Mouse (Mus musculus): ENCODE measurements around the gene P2ry2. TPM values are rescaled to one million over a fixed set of nuclear protein-coding genes. Genes with fewer than 3 reads are reported as not detected.

P2ry2 gene
- total RNA-seq (2021) = 10 to 100 TPM; 29.5 to 41.7 TPM
- long read RNA-seq, experiment 1, transcript P2ry2-201 (3 exons, 3,011 nt) = major isoform, 91 of 108 reads
- long read RNA-seq, experiment 1, partial matches to known transcripts = 0 of 108 reads
- long read RNA-seq, experiment 1, other reads (novel, unspliced or antisense) = 13 of 108 reads
- long read RNA-seq, experiment 2, transcript P2ry2-201 (3 exons, 3,011 nt) = major isoform, 80 of 102 reads
- long read RNA-seq, experiment 2, transcript P2ry2-204 (3 exons, 2,372 nt) = minor isoform, 5 of 102 reads
- long read RNA-seq, experiment 2, partial matches to known transcripts = 0 of 102 reads
- long read RNA-seq, experiment 2, other reads (novel, unspliced or antisense) = 13 of 102 reads

DNA sequence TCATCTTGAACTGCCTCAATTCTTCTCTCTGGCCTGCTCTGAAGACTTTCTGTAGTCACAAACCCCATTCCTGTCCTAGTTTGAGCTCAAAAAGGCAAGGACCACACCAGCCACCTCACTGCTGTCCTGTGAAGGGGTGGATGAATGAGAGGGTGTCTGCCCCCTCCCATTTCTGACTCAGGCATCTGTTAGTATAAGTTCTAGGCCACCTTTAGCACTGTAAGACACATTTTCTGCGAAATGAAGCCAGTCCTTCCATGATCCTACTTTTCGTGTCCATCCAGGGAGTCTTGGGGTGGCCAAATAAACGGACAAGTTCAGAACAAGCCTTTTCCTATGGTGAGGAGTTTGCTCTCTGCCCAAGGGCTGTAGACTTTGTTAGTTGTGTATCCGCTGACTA lies at the start of gene P2ry2:
Gene P2ry2, minus strand, starts transcription at position 326 of the 400 bp plus-strand sequence.
- no peak for TF ChIP-seq CTCF (IDR thresholded peaks at IDR 0.05)
- Histone ChIP-seq H3K4me3 (peak within 1 kb of the TSS; percentile 91), H3K27ac (peak within 1 kb of the TSS; percentile 98)
- intact Hi-C loops (cut with DNase I) = no loop called here
- no peak for DNase-seq

GRCm38 (mm10) chr7:101062246-101062645 lies 49.6 kb upstream of the P2ry2 start:
- intact Hi-C loops (cut with DNase I) = loop anchor here (5.0 kb wide), 1 partner anchor 310 kb away; no protein-coding TSS in a partner anchor
- Histone ChIP-seq H3K4me3 (no peak overlapping the region), H3K27ac (peak overlapping the region; percentile 73)
- DNase-seq = peak; percentile 63
- TF ChIP-seq CTCF (IDR thresholded peaks at IDR 0.05) = no peak

DNA sequence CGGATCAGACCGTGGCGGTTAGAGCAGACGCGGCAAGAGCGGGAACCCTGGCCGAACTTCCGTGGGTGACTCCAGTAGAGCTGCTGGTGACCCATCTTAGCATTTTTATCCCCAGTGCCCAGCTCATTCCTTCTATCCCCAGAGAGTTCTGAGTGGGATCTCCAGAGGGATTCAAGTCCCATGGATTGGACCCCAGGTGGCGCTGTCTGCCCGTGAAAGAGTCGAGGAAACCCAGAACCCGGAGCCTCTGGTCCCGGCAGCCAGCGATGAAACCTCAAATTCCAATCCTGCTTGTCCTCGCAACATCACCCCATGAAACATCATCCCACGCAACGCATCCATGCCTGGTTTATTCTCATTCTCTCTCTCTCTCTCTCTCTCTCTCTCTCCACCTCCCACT lies 48.7 kb upstream of the P2ry2 start:
- Histone ChIP-seq H3K27ac (peak overlapping the region; percentile 73), H3K4me3 (peak overlapping the region; percentile 52)
- intact Hi-C loops (cut with DNase I) = loop anchor here (1.0 to 5.0 kb wide), 3 partner anchors 170 to 311 kb away; no protein-coding TSS in a partner anchor
- DNase-seq = peak; percentile 87
- TF ChIP-seq CTCF (IDR thresholded peaks at IDR 0.05) = peak; percentile 92

- intact Hi-C loops (cut with DNase I) = loop anchor here (5.0 kb wide), 1 partner anchor 312 kb away; no protein-coding TSS in a partner anchor
Measured at GRCm38 (mm10) chr7:101060476-101060875, 47.8 kb upstream of the P2ry2 start.

DNA sequence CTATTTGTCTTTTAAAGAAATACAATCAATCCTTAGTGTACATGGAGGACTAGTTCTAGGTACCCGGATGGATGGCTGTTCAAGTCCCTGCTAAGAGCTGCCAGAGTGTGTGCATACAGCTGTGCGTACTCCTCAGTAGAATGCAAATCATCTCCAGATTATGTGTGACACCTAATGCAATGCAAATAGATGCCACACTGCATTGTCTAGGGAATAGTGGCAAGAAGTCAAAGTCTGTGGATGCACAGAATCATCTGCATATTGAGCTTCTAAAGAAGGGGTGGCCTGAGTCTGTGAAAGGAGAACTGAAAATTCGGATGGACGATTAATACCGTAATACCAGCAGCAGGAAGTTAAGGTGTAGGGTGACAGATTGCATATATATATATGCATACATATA lies 46.5 kb upstream of the P2ry2 start:
- H3K4me3 ChIP-seq = no peak overlapping the region
- intact Hi-C loops (cut with DNase I) = no loop called here
- H3K27ac ChIP-seq = no peak overlapping the region
- DNase-seq = no peak
- TF ChIP-seq CTCF (IDR thresholded peaks at IDR 0.05) = no peak

More at GRCm38 (mm10) chr7:101060476-101060875, 47.8 kb upstream of the P2ry2 start:
- H3K4me3 ChIP-seq = no peak overlapping the region
- no peak for TF ChIP-seq CTCF (IDR thresholded peaks at IDR 0.05)
- DNase-seq = no peak
- no peak overlapping the region for H3K27ac ChIP-seq

- intact Hi-C loops (cut with DNase I) = no loop called here
- H3K4me3 ChIP-seq = no peak overlapping the region
- TF ChIP-seq CTCF (IDR thresholded peaks at IDR 0.05) = no peak
- DNase-seq = no peak
- H3K27ac ChIP-seq = no peak overlapping the region
Measured at GRCm38 (mm10) chr7:101057309-101057708, 44.6 kb upstream of the P2ry2 start.

DNA sequence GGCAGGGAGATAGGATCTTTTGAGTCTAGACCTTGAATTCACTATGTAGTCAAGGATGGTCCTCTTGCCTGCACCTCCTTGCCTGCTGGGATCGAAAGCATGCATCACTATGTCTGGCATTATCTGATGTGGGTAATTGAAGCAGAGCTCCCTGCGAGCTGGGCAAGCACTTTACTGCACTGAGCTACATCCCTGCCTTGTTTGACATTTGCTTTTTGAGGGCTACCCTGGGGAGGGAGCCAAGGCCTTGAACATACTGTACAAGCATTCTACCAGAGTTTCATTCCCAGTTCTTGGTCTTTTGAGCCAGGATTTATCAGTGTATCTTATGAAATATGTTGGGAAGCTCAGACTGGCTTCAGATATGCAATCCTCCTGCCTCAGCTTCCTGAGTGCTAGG lies 40.5 kb upstream of the P2ry2 start:
- DNase-seq = no peak
- Histone ChIP-seq H3K27ac (no peak overlapping the region), H3K4me3 (no peak overlapping the region)
- TF ChIP-seq CTCF (IDR thresholded peaks at IDR 0.05) = no peak
- intact Hi-C loops (cut with DNase I) = loop anchor here (5.0 kb wide), 1 partner anchor 146 kb away; no protein-coding TSS in a partner anchor

DNA sequence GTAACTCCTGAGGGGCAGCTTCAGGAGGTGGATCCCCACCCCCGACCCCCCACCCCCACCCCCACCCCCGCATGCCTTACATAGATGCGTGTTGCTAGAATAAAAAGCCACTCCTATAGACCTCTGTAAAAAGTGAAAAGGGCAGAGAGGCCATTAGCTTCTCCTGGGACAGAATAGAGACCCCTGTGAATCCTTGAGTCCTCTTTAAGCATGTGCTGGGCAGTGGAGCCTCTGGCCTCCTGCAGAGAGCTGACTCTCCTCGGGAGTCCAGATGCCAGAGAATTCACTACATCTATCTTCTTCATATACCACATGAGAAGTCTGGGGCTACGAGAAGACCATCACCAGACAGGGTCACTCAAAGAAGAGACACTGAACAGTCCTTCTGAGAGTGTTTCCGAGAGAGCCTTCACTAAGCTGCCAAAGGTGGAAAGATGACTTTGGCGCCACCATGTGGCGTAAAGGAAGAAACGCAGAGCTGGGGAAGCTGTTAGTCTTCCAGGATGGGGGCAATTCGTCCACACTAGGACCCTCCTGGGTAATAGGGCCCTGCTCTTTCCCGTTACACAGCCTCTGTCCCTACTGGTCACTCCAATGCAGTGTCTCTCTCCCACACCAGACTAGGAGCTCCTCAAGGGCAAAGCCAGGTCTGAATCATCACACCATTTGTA lies 39.0 kb upstream of the P2ry2 start:
- intact Hi-C loops (cut with DNase I) = loop anchor here (1.0 to 5.0 kb wide), 3 partner anchors 63 to 144 kb away; no protein-coding TSS in a partner anchor
- TF ChIP-seq CTCF (IDR thresholded peaks at IDR 0.05) = peak; percentile 97
- DNase-seq = peak; percentile 62
- Histone ChIP-seq H3K4me3 (no peak overlapping the region; the same call in 1 of the 2 replicates), H3K27ac (peak overlapping the region; percentile 78)

- Histone ChIP-seq H3K4me3 (no peak overlapping the region), H3K27ac (peak overlapping the region; percentile 78)
- intact Hi-C loops (cut with DNase I) = loop anchor here (1.0 to 5.0 kb wide), 3 partner anchors 63 to 144 kb away; no protein-coding TSS in a partner anchor
- no peak for DNase-seq
- no peak for TF ChIP-seq CTCF (IDR thresholded peaks at IDR 0.05)
Measured at GRCm38 (mm10) chr7:101050724-101051550, 38.3 kb upstream of the P2ry2 start.

- peak; percentile 93 for DNase-seq
- H3K27ac ChIP-seq = peak overlapping the region; percentile 95
- no peak for TF ChIP-seq CTCF (IDR thresholded peaks at IDR 0.05)
- intact Hi-C loops (cut with DNase I) = loop anchor here (1.0 to 5.0 kb wide), 3 partner anchors 38 to 197 kb away; no protein-coding TSS in a partner anchor
- peak overlapping the region; percentile 37 for H3K4me3 ChIP-seq
Measured at GRCm38 (mm10) chr7:101049326-101050087, 36.8 kb upstream of the P2ry2 start.

DNA sequence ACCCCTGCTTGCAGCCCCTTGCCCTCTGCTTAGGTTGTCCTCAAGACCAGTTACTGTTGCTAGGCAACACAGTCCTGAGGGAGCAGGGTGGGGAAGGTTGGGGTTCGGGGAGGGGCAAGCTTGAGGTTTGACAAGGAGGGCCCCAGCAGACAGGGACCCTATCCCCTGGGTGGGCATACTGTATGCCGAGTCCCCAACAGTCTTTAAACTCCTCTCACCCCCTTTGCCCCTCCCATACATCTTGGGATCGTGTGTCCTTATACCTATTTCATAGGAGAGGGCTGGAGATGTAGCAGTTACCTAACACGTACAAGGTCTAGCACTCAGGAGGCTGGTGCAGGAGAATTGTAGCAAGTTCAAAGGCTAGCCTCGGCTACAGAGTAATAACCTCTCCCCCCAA lies 35.6 kb upstream of the P2ry2 start:
- intact Hi-C loops (cut with DNase I) = loop anchor here (5.0 kb wide), 1 partner anchor 196 kb away; no protein-coding TSS in a partner anchor
- H3K4me3 ChIP-seq = no peak overlapping the region
- no peak for TF ChIP-seq CTCF (IDR thresholded peaks at IDR 0.05)
- DNase-seq = no peak
- peak overlapping the region; percentile 95 for H3K27ac ChIP-seq

All from gastrocnemius, adult 2 months (tissue).